Mouse (Mus musculus) embryonic facial prominence, embryonic 11.5 days (tissue): ENCODE data around the gene Gm21970. TPM values are rescaled to one million over a fixed set of nuclear protein-coding genes. Genes with fewer than 3 reads are reported as not detected.
A peak's percentile ranks its signal among the peaks of the same experiment; 100 is the strongest.

Experiments used
- ATAC-seq: fragments of 200-750 bp; cut with Nextera tagmentation; replicated peaks from 2 replicates; pipeline ENCODE4 v1.8.0; 2017; ENCODE audit warnings: low read depth; ENCODE audit not compliant: insufficient number of reproducible peaks, low FRiP score, low TSS enrichment
- DNase-seq: peaks from one replicate; pipeline ENCODE4 v3.0.0-alpha.2; 2015; ENCODE audit warnings: low spot score
- H3K27ac ChIP-seq: fragments of 300-500 bp; sonication (generic); replicated peaks from 2 replicates; pipeline ENCODE4 v1.5.1; 2014; ENCODE audit warnings: mild to moderate bottlenecking, low read depth, low read length, control low read depth
- H3K27me3 ChIP-seq: fragments of 300-500 bp; sonication (generic); 2 replicates; pipeline ENCODE4 v1.6.1; 2014; ENCODE audit warnings: mild to moderate bottlenecking, low read length, moderate library complexity, mixed read lengths; ENCODE audit not compliant: control insufficient read depth, insufficient read depth
- H3K36me3 ChIP-seq: fragments of 300-500 bp; sonication (generic); replicated peaks from 2 replicates; pipeline ENCODE4 v1.6.1; 2014; ENCODE audit warnings: low read depth, mild to moderate bottlenecking, low read length, moderate library complexity, mixed read lengths; ENCODE audit not compliant: control insufficient read depth, insufficient read depth
- H3K4me1 ChIP-seq: fragments of 300-500 bp; sonication (generic); 2 replicates; pipeline ENCODE4 v1.6.1; 2014; ENCODE audit warnings: low read length, mixed read lengths; ENCODE audit not compliant: control insufficient read depth, insufficient read depth
- H3K4me2 ChIP-seq: fragments of 300-500 bp; sonication (generic); 2 replicates; pipeline ENCODE4 v1.6.1; 2014; ENCODE audit warnings: low read depth, mild to moderate bottlenecking, control low read depth, low read length, moderate library complexity
- H3K4me3 ChIP-seq: fragments of 300-500 bp; sonication (generic); 2 replicates; pipeline ENCODE4 v1.5.1; 2014; ENCODE audit warnings: low read depth, low read length, control low read depth
- H3K9ac ChIP-seq: fragments of 300-500 bp; sonication (generic); replicated peaks from 2 replicates; pipeline ENCODE4 v1.6.1; 2014; ENCODE audit warnings: mild to moderate bottlenecking, control low read depth, low read length
- H3K9me3 ChIP-seq: fragments of 300-500 bp; sonication (generic); replicated peaks from 2 replicates; pipeline ENCODE4 v1.6.1; 2016; ENCODE audit warnings: mild to moderate bottlenecking, low read length, inconsistent platforms, mixed read lengths; ENCODE audit not compliant: control insufficient read depth
- WGBS: fragments of 180-500 bp; shearing (Covaris S2); extraction: QIAGEN DNeasy Blood & Tissue Kit; methylation state at CpG from one replicate; pipeline ENCODE4 v1.1.7; 2014; 5-methylcytosine and 5-hydroxymethylcytosine counted together
- polyA plus RNA-seq: library from polyadenylated mRNA; unstranded; fragments of >200 nt; fragmentation: Nextera tagmentation; extraction: Ambion mirVana; gene quantifications from 2 replicates; pipeline ENCODE4 v1.2.1, GENCODE M21; 2014

Gm21970 gene
- polyA plus RNA-seq, 1 experiment from 2014 or later, result not detected

- Histone ChIP-seq H3K4me1 (no peaks in the 10 kb centered on the region), H3K4me3 (no peak overlapping the region), H3K9me3 (no peaks in the 10 kb centered on the region), H3K27ac (no peak overlapping the region), H3K9ac (no peak overlapping the region), H3K27me3 (no peaks in the 10 kb centered on the region), H3K4me2 (no peak overlapping the region), H3K36me3 (no peaks in the 10 kb centered on the region)
- WGBS, result 88% methylated on average over 6 of the region's 6 CpGs
- ATAC-seq (no peak), DNase-seq (no peak)
Measured at GRCm38 (mm10) chr16:91425816-91426215, 34.3 kb downstream of the Gm21970 start.

- Histone ChIP-seq H3K27ac (no peak overlapping the region), H3K9ac (no peak overlapping the region), H3K9me3 (no peaks in the 10 kb centered on the region), H3K27me3 (no peaks in the 10 kb centered on the region), H3K4me1 (no peaks in the 10 kb centered on the region), H3K4me3 (no peak overlapping the region), H3K36me3 (no peaks in the 10 kb centered on the region), H3K4me2 (no peak overlapping the region)
- no peak for DNase-seq
- WGBS, result 77% methylated on average over 4 of the region's 4 CpGs
- no peak for ATAC-seq
Measured at GRCm38 (mm10) chr16:91426586-91426985, 35.1 kb downstream of the Gm21970 start.

GRCm38 (mm10) chr16:91427461-91427860 lies 35.9 kb downstream of the Gm21970 start:
- Histone ChIP-seq H3K4me1 (no peaks in the 10 kb centered on the region), H3K27ac (no peak overlapping the region), H3K9me3 (no peaks in the 10 kb centered on the region), H3K4me2 (no peak overlapping the region), H3K36me3 (no peaks in the 10 kb centered on the region), H3K27me3 (no peaks in the 10 kb centered on the region), H3K9ac (no peak overlapping the region), H3K4me3 (no peak overlapping the region)
- WGBS, result 68% methylated on average over 5 of the region's 5 CpGs
- no peak for ATAC-seq
- DNase-seq, result no peak

DNA sequence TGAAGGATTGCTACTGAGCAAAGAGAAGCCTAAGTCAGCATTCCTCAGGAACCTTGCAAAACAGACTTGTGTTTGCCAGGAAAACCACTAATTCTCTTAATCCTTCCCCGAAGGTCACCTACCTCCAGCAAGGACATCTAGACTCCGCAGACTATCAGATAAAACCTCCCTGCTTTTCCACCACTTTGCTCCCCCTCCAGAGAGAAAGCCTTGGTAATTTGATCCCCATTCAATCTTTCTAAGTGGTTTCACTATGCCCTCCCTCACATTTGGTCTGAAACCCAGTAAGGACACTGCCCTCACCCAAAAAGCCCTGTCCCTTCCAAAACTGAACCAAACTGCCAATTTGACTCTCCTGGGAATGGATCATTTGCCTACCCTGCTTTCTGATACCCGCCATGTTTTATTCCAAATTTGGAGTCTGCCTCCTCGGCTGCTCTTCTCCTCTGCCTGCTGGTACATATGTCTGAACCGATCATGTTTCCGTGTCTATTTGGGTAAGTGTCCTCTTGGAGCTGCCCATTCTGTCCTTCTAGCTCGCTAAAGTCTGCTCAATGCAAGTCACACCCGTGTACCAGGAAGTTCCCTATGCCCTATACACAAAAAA lies 36.8 kb downstream of the Gm21970 start:
- H3K27me3 ChIP-seq, result no peaks in the 10 kb centered on the region
- no peak for ATAC-seq
- H3K4me3 ChIP-seq, result no peak overlapping the region
- no peaks in the 10 kb centered on the region for H3K4me1 ChIP-seq
- H3K4me2 ChIP-seq, result no peak overlapping the region
- H3K9ac ChIP-seq, result no peak overlapping the region
- H3K27ac ChIP-seq, result no peak overlapping the region
- peak; percentile 19 for DNase-seq
- H3K9me3 ChIP-seq, result no peaks in the 10 kb centered on the region
- 66% methylated on average over 8 of the region's 8 CpGs for whole genome bisulfite sequencing
- H3K36me3 ChIP-seq, result no peaks in the 10 kb centered on the region

GRCm38 (mm10) chr16:91432720-91433328 lies 41.3 kb downstream of the Gm21970 start:
- no peaks in the 10 kb centered on the region for H3K27me3 ChIP-seq
- 43% methylated on average over 5 of the region's 5 CpGs for WGBS
- no peaks in the 10 kb centered on the region for H3K4me1 ChIP-seq
- ATAC-seq, result no peak
- no peak overlapping the region for H3K27ac ChIP-seq
- H3K9ac ChIP-seq, result no peak overlapping the region
- no peaks in the 10 kb centered on the region for H3K9me3 ChIP-seq
- no peak for DNase-seq
- H3K36me3 ChIP-seq, result no peaks in the 10 kb centered on the region
- H3K4me2 ChIP-seq, result no peak overlapping the region
- no peak overlapping the region for H3K4me3 ChIP-seq

GRCm38 (mm10) chr16:91433329-91433933 lies 41.9 kb downstream of the Gm21970 start:
- WGBS, result 54% methylated on average over 8 of the region's 8 CpGs
- no peak overlapping the region for H3K4me3 ChIP-seq

GRCm38 (mm10) chr16:91434119-91434518 lies 42.6 kb downstream of the Gm21970 start:
- H3K27ac ChIP-seq, result no peak overlapping the region
- no peaks in the 10 kb centered on the region for H3K27me3 ChIP-seq
- no peaks in the 10 kb centered on the region for H3K4me1 ChIP-seq
- ATAC-seq, result no peak
- WGBS, result 90% methylated on average over 3 of the region's 3 CpGs
- no peak overlapping the region for H3K9ac ChIP-seq
- DNase-seq, result no peak
- H3K9me3 ChIP-seq, result no peaks in the 10 kb centered on the region
- H3K4me3 ChIP-seq, result no peak overlapping the region
- H3K4me2 ChIP-seq, result no peak overlapping the region
- no peaks in the 10 kb centered on the region for H3K36me3 ChIP-seq

More at GRCm38 (mm10) chr16:91433329-91433933, 41.9 kb downstream of the Gm21970 start:
- Histone ChIP-seq H3K9me3 (no peaks in the 10 kb centered on the region), H3K27me3 (no peaks in the 10 kb centered on the region), H3K36me3 (no peaks in the 10 kb centered on the region), H3K4me2 (no peak overlapping the region), H3K9ac (no peak overlapping the region), H3K4me1 (no peaks in the 10 kb centered on the region), H3K27ac (no peak overlapping the region)
- no peak for DNase-seq
- no peak for ATAC-seq

GRCm38 (mm10) chr16:91438081-91438480 lies 46.6 kb downstream of the Gm21970 start:
- H3K36me3 ChIP-seq, result no peaks in the 10 kb centered on the region
- ATAC-seq (no peak), DNase-seq (no peak)
- no peak overlapping the region for H3K9ac ChIP-seq
- WGBS, result 65% methylated on average over 3 of the region's 3 CpGs
- H3K4me3 ChIP-seq, result no peak overlapping the region
- no peaks in the 10 kb centered on the region for H3K27me3 ChIP-seq
- no peak overlapping the region for H3K4me2 ChIP-seq
- no peaks in the 10 kb centered on the region for H3K9me3 ChIP-seq
- no peak overlapping the region for H3K27ac ChIP-seq
- no peaks in the 10 kb centered on the region for H3K4me1 ChIP-seq
